Mouse (Mus musculus) intestine, embryonic 16.5 days (tissue): ENCODE data around the gene Agtr2. TPM values are rescaled to one million over a fixed set of nuclear protein-coding genes. Genes with fewer than 3 reads are reported as not detected.
"Not testable (repeated sequence)": the region's sequence is repeated elsewhere in the genome, so short reads cannot be mapped to it uniquely, and the experiment has no call there.

Source experiments
- ATAC-seq: fragments of 200-750 bp; cut with Nextera tagmentation; 2 replicates; pipeline ENCODE4 v1.8.0; 2017; ENCODE audit warnings: moderate TSS enrichment, moderate library complexity
- H3K27ac ChIP-seq: fragments of 300-500 bp; sonication (generic); 2 replicates; pipeline ENCODE4 v1.5.1; 2014; ENCODE audit warnings: mild to moderate bottlenecking, low read length
- H3K27me3 ChIP-seq: fragments of 300-500 bp; sonication (generic); replicated peaks from 2 replicates; pipeline ENCODE4 v1.6.1; 2014; ENCODE audit warnings: low read length, control low read depth, mixed read lengths; ENCODE audit not compliant: control insufficient read depth, insufficient read depth
- H3K36me3 ChIP-seq: fragments of 300-500 bp; sonication (generic); 2 replicates; pipeline ENCODE4 v1.6.1; 2014; ENCODE audit warnings: low read length, control low read depth; ENCODE audit not compliant: control insufficient read depth, insufficient read depth
- H3K4me1 ChIP-seq: fragments of 300-500 bp; sonication (generic); 2 replicates; pipeline ENCODE4 v1.6.1; 2014; ENCODE audit warnings: low read length, control low read depth, mixed read lengths; ENCODE audit not compliant: control insufficient read depth, insufficient read depth
- H3K4me2 ChIP-seq: fragments of 300-500 bp; sonication (generic); 2 replicates; pipeline ENCODE4 v1.6.1; 2014; ENCODE audit warnings: low read depth, low read length, control low read depth
- H3K4me3 ChIP-seq: fragments of 300-500 bp; sonication (generic); 2 replicates; pipeline ENCODE4 v1.5.1; 2014; ENCODE audit warnings: mild to moderate bottlenecking, low read length
- H3K9ac ChIP-seq: fragments of 300-500 bp; sonication (generic); 2 replicates; pipeline ENCODE4 v1.6.1; 2014; ENCODE audit warnings: low read depth, low read length
- H3K9me3 ChIP-seq: fragments of 300-500 bp; sonication (generic); 2 replicates; pipeline ENCODE4 v1.6.1; 2016; ENCODE audit warnings: low read length, control low read depth; ENCODE audit not compliant: control insufficient read depth
- WGBS: fragments of 180-500 bp; shearing (Covaris S2); extraction: QIAGEN DNeasy Blood & Tissue Kit; methylation state at CpG from one replicate; pipeline ENCODE4 v1.1.7; 2014; 5-methylcytosine and 5-hydroxymethylcytosine counted together
- polyA plus RNA-seq: library from polyadenylated mRNA; unstranded; fragments of >200 nt; fragmentation: Nextera tagmentation; extraction: Ambion mirVana; gene quantifications from 2 replicates; pipeline ENCODE4 v1.2.1, GENCODE M21; 2015

Gene Agtr2
- 9.6 and 9.8 TPM in 2 replicates for polyA plus RNA-seq

GRCm38 (mm10) chrX:21484414-21484813 is at the start of gene Agtr2:
TSS of gene Agtr2 (plus strand) at chrX:21484544.
- H3K4me2 ChIP-seq, result no peak within 1 kb of the TSS
- H3K36me3 ChIP-seq, result no peaks in the 10 kb centered on the region
- H3K9ac ChIP-seq, result no peak within 1 kb of the TSS
- H3K9me3 ChIP-seq, result no peaks in the 10 kb centered on the region
- no peak within 1 kb of the TSS for H3K27ac ChIP-seq
- no peak within 1 kb of the TSS for H3K4me3 ChIP-seq
- WGBS, result 61% methylated on average over 5 of the region's 5 CpGs
- ATAC-seq, result no peak
- no peaks in the 10 kb centered on the region for H3K27me3 ChIP-seq
- H3K4me1 ChIP-seq, result no peaks in the 10 kb centered on the region

DNA sequence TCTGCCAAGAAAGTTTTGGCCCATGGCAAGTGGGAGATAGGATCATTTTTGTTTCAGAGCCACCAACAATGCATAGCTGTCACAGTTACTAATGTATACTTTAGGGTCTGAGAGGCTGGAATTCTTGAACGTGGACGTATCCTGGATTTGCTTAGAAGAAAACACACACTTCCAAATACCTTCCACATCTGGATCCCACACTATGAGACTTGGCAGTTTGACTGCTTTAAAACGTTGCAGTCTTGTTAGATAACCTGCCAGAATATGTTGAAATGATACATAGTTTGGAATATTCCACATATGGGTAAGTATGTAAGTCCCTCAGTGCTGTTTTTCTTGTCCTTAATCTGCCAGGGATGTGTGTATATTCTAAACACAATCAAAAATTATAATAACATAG is 31.8 kb upstream of the Agtr2 start:
- no peaks in the 10 kb centered on the region for H3K36me3 ChIP-seq
- no peak overlapping the region for H3K27ac ChIP-seq
- whole genome bisulfite sequencing, result 44% methylated on average over 3 of the region's 3 CpGs
- ATAC-seq, result no peak
- no peak overlapping the region for H3K4me3 ChIP-seq
- no peaks in the 10 kb centered on the region for H3K27me3 ChIP-seq
- H3K4me1 ChIP-seq, result no peaks in the 10 kb centered on the region
- no peak overlapping the region for H3K4me2 ChIP-seq
- no peak overlapping the region for H3K9ac ChIP-seq
- H3K9me3 ChIP-seq, result no peaks in the 10 kb centered on the region

GRCm38 (mm10) chrX:21488111-21488510 is 3.8 kb downstream of the Agtr2 start:
- no peak overlapping the region for H3K4me3 ChIP-seq
- ATAC-seq, result no peak
- H3K9me3 ChIP-seq, result no peaks in the 10 kb centered on the region
- no peaks in the 10 kb centered on the region for H3K27me3 ChIP-seq
- WGBS, result 48% methylated on average over 2 of the region's 2 CpGs
- H3K36me3 ChIP-seq, result no peaks in the 10 kb centered on the region
- no peak overlapping the region for H3K9ac ChIP-seq
- H3K4me1 ChIP-seq, result no peaks in the 10 kb centered on the region
- no peak overlapping the region for H3K4me2 ChIP-seq
- no peak overlapping the region for H3K27ac ChIP-seq

GRCm38 (mm10) chrX:21500242-21500641 is 15.9 kb downstream of the Agtr2 start:
- 32% methylated on average over 2 of the region's 2 CpGs for WGBS
- no peak overlapping the region for H3K27ac ChIP-seq
- H3K4me3 ChIP-seq, result no peak overlapping the region
- H3K9me3 ChIP-seq, result no peaks in the 10 kb centered on the region
- H3K27me3 ChIP-seq, result no peaks in the 10 kb centered on the region
- no peaks in the 10 kb centered on the region for H3K36me3 ChIP-seq
- no peaks in the 10 kb centered on the region for H3K4me1 ChIP-seq
- no peak for ATAC-seq
- no peak overlapping the region for H3K9ac ChIP-seq
- H3K4me2 ChIP-seq, result no peak overlapping the region

- H3K9ac ChIP-seq, H3K4me1 ChIP-seq, H3K27me3 ChIP-seq, H3K4me3 ChIP-seq, H3K27ac ChIP-seq, H3K4me2 ChIP-seq, H3K36me3 ChIP-seq, H3K9me3 ChIP-seq, ATAC-seq: not testable (repeated sequence)
- WGBS, result 80% methylated on average over 2 of the region's 2 CpGs
Measured at GRCm38 (mm10) chrX:21507333-21507732, 23.0 kb downstream of the Agtr2 start.

DNA sequence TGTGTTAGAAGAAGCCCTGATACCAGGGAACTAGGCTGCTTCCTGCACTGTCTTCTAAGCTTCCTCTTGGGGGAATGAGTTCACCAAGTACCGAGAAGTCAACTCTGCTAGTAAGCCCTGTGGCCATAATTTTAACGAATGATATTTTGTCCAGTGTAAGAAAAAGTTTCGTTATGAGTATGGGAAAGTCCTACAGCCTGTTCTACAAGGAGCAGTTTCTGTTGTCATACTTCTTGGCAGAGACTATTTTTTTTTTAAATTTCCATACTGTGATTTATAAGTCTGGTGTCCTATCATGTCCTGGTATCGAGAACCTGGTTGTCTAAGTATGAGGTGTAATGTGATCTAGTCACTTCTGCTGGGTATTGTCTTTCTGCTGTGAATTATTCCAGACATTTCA is 38.2 kb downstream of the Agtr2 start:
- no peak for ATAC-seq
- H3K4me3 ChIP-seq, result no peak overlapping the region
- no peak overlapping the region for H3K4me2 ChIP-seq
- H3K27me3 ChIP-seq, result no peaks in the 10 kb centered on the region
- no peaks in the 10 kb centered on the region for H3K4me1 ChIP-seq
- H3K36me3 ChIP-seq, result no peaks in the 10 kb centered on the region
- no peak overlapping the region for H3K9ac ChIP-seq
- WGBS, result 71% methylated on average over 4 of the region's 4 CpGs
- H3K9me3 ChIP-seq, result no peaks in the 10 kb centered on the region
- no peak overlapping the region for H3K27ac ChIP-seq

Other genes starting within 250 kb of the Agtr2 start
- gene Slc6a14, start 230.4 kb downstream of the Agtr2 start, polyA plus RNA-seq, result 2.6 TPM in 2 replicates